Mouse (Mus musculus): ENCODE data around the gene Gm21149.
"Not testable (repeated sequence)": the region's sequence is repeated elsewhere in the genome, so short reads cannot be mapped to it uniquely, and the experiment has no call there.

Gm21149 gene

GRCm38 (mm10) chr5:15461613-15462012, 14.7 kb downstream of the Gm21149 start:
- not testable (repeated sequence) for DNase-seq (ENCODE audit: low spot score)

GRCm38 (mm10) chr5:15457865-15458571, 18.3 kb downstream of the Gm21149 start:
- DNase-seq (ENCODE audit: low spot score), result not testable (repeated sequence)

All from lung, postnatal 25 days (tissue).